Mouse (Mus musculus) myocyte (in vitro differentiated cells): ENCODE data around the gene Sowaha.

Experiments
- E2F4 ChIP-seq: IDR thresholded peaks from one replicate; pipeline ENCODE4 v1.6.1; 2011; ENCODE audit warnings: mild to moderate bottlenecking, control low read depth, moderate library complexity; ENCODE audit not compliant: insufficient read depth
- MYOD1 ChIP-seq, 3 experiments: IDR thresholded peaks; one replicate each; pipeline ENCODE4 v1.6.1; 2011; ENCODE audit warnings: control low read depth in 2 of 3, low read depth in 2 of 3, mild to moderate bottlenecking in 2 of 3, moderate library complexity in 1 of 3; ENCODE audit not compliant: insufficient read length in 2 of 3, control insufficient read depth in 1 of 3
- POLR2A ChIP-seq: IDR thresholded peaks from one replicate; pipeline ENCODE4 v1.6.1; 2011; ENCODE audit warnings: low read depth, mild to moderate bottlenecking, control low read depth, moderate library complexity; ENCODE audit not compliant: insufficient read length
- POLR2AphosphoS2 ChIP-seq: IDR thresholded peaks from one replicate; pipeline ENCODE4 v1.6.1; 2011; ENCODE audit warnings: low read depth, control low read depth; ENCODE audit not compliant: insufficient read length
- TCF12 ChIP-seq: IDR thresholded peaks from one replicate; pipeline ENCODE4 v1.6.1; 2011; ENCODE audit warnings: mild to moderate bottlenecking, control low read depth; ENCODE audit not compliant: poor library complexity, insufficient read depth, severe bottlenecking
- TCF3 ChIP-seq: IDR thresholded peaks from one replicate; pipeline ENCODE4 v1.6.1; 2011; ENCODE audit warnings: low read depth, control low read depth; ENCODE audit not compliant: insufficient read length
- USF1 ChIP-seq: IDR thresholded peaks from one replicate; pipeline ENCODE4 v1.6.1; 2011; ENCODE audit warnings: low read depth, mild to moderate bottlenecking, control low read depth, moderate library complexity

- TF ChIP-seq MYOD1 (IDR thresholded peaks at IDR 0.05; ENCODE audit: control insufficient read depth in 1 of 3, insufficient read length in 2 of 3, low read depth in 2 of 3): no peak
- TF ChIP-seq POLR2AphosphoS2: no peak
- no peak for TF ChIP-seq POLR2A
- no peak for TF ChIP-seq E2F4
- TF ChIP-seq USF1: no peak
- TF ChIP-seq TCF12: no peak
- TF ChIP-seq TCF3: no peak
Measured at GRCm38 (mm10) chr11:53479783-53480301, at the start of gene Sowaha, which contains the start of gene Gm9945.
